Mouse (Mus musculus) adrenal gland, adult 2 months (tissue): ENCODE measurements around the gene Sac3d1. TPM values are rescaled to one million over a fixed set of nuclear protein-coding genes. Genes with fewer than 3 reads are reported as not detected.

Experiments
- DNase-seq: peaks from one replicate; pipeline ENCODE4 v3.0.0; 2021
- polyA plus RNA-seq: library from polyadenylated mRNA; depleted of rRNA; stranded (reverse); fragments of >200 nt; gene quantifications from 2 replicates; pipeline ENCODE4 v1.2.3, GENCODE M21; 2012
- total RNA-seq, 2 experiments: library from RNA; stranded (reverse); gene quantifications; 2 replicates each; pipeline ENCODE4 v1.2.3; 2021

Gene Sac3d1
- total and polyA plus RNA-seq, 3 experiments, result 15.7 to 97.2 (median 16.5) TPM

DNA sequence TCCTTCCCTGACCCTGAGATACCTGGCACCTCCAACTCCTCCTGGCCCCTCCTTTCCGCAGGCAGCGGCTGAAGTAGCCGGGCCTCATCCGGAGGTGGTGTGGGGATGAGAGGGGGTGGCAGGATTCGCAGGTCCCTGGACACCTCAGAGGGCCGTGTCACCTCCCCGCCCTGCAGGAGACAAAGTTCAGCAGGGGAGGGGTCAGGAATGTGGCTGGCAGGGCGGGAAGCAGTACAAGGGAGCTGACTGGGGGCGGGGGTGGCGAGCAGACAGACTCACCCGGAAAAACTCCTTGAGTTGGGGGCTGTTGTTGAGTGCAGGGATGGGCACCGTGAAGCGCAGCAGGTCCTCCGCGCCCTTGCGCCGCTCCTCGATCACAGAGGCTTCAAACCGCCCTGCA lies 3.3 kb upstream of the Sac3d1 start:
- DNase-seq, result no peak

GRCm38 (mm10) chr19:6118677-6119185 lies 281 bp upstream of the Sac3d1 start:
- no peak for DNase-seq

- DNase-seq, result no peak
Observed at GRCm38 (mm10) chr19:6117346-6117985, 984 bp downstream of the Sac3d1 start.

DNA sequence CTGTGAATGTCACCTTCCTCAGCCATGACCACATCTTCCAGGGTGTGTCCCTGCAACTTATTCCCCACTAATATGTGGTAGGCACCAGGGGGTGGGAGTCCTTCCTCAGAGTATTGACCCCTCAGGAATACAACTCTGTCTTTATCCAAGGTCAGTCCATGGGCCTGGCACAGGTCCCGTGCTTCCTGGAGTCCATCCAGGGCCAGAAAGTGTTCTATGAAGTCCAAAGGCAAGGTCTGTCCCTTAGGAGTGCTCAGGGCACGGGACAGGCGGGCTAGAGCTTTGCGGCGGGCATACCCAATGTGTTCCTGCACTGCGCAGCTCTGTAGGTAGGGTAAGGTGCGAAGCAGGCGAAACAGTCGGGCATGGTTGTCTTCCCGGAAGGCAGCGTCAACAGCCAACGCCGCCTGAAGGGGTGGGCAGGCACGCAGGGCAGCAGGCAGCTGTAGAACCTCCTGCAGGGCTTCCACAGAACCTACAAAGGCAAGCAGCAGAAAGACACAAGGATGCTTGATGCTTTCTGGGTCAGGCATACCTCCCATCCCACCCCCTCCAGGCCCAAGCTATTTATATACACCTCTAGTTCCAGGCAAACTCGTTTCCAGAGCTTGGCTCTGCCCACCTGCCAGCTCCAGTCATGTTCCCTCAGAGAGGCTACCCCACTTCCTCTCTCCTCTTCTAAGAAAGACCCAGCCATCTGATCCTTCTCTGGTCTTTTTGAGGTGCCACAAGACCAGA lies 2.2 kb downstream of the Sac3d1 start:
- peak; percentile 45 for DNase-seq

- no peak for DNase-seq
Observed at GRCm38 (mm10) chr19:6113116-6113515, 5.3 kb downstream of the Sac3d1 start.

- no peak for DNase-seq
Observed at GRCm38 (mm10) chr19:6105586-6105985, 12.9 kb downstream of the Sac3d1 start, which contains the start of gene Naaladl1. TSS of gene Naaladl1 (plus strand) at chr19:6105782.

DNA sequence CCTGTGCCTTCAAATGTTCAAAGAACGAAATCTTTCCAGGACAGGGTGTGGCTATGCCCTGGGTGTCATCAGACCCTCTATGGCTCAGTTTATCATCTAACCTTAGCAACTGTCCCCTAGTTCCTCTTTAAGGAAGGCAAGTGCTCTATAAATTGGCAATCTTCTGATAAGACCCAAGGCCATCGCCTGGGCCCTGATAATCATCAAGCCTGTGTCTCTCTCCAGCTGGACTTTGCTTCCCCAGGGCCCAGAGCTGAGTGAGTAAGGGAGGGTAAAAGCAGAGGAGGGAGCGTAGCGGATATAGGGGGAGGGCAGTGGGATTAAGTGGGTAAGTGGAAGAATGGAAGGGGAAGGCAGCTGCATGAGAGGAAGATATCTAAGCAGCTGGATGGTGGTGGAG lies 14.0 kb downstream of the Sac3d1 start:
- no peak for DNase-seq

DNA sequence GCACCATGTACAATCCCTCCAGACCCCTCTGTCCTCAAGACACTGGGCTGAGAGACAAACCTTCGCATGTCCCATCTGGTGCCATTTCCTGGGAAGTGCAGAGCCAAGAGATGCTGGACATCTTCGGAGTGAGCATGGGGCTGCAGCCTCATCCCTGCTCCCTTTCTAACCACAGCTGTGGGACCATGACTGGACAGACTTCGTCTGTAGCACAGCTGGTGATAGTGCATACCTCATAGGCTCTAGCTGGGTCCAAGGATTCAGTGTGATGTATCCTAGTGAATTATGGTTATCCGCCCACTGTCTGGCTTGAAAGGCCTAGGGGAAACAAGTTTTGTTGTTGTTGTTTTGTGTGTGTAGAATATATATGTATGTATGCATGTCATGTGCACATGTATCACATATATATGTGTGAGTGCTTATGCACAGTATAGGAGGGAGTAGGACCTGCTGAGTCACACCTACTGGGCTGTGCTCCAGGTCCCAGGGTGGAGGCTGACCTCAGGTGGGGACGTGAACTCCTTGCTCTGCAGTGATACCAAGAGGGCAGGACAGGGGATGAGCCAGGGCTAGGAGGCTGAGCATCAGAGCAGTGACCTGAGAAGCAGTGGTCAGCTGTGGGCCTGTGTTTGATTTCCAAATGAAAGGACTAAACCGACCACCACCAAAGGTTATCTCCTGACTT lies 16.1 kb downstream of the Sac3d1 start:
- no peak for DNase-seq

- DNase-seq, result no peak
Observed at GRCm38 (mm10) chr19:6101186-6101585, 17.3 kb downstream of the Sac3d1 start.

GRCm38 (mm10) chr19:6097847-6098246 lies 20.6 kb downstream of the Sac3d1 start:
- DNase-seq, result peak; percentile 27

DNA sequence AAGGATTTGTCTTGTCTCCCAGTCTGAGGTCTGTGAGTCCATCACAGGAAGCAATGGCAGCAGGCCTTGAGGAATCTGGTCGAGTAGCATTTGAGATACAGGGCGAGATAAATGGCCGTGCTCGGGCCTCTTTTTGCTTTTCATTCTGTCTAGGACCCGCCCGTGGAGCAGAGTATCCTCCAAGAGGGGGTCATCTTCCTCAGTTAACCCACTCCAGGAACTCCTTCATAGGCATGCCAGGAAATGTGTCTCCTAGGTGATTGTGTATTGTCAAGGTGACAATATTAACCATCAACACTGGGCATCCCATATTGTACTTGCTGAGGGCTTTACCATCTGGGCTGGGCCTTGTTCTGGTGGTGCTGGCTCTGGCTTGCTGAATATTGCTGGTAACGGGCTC lies 24.3 kb downstream of the Sac3d1 start, which contains the start of gene AC131692.1:
AC131692.1 (plus strand) TSS at position 301 of the 400 bp plus-strand sequence.
- no peak for DNase-seq

GRCm38 (mm10) chr19:6088841-6089240 lies 29.6 kb downstream of the Sac3d1 start:
- DNase-seq, result no peak

GRCm38 (mm10) chr19:6085417-6085879 lies 33.0 kb downstream of the Sac3d1 start:
- DNase-seq, result peak; percentile 63

DNA sequence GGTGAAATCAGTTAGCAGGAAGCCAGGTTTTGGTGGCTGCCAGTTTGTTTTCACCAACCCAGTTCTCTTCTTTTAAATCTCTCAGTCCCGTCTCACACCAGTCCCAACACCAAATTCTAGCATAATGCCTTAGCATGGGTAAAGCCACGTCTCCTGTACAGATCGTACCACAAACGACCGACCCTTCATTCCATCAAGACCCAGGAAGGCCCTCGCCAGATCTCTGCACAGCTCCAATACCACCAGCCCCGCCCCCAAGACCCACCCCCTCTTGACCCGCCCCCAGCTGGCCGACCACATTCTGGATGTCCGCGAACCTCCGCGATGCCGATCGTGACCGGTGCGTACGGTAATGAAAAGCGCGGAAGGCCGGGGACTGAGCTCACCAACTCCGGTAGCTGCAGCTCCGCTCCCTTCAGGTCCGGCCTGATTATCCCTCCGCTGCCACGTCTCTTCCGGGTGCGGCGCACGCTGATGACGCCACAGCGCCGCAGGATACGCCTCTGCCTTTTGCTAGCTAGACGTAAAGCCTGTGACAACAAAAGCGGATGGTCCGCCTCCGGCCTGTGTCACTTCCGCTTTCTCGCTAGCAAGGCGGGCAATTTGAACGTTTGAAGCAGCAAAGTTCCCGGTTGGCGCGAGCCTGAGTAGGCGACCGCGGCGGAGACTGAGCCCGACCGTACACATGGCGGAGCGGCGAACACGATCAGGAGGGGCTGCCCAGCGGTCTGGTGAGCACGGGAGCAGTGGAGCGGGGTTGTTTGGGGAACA lies 33.8 kb downstream of the Sac3d1 start, which contains the start of the genes Zfpl1 and Cdca5:
Zfpl1 (minus strand) TSS at position 479 of the 771 bp plus-strand sequence.
Cdca5 (plus strand) TSS at position 506 of the 771 bp plus-strand sequence.
- DNase-seq, result peak; percentile 96

GRCm38 (mm10) chr19:6082156-6082555 lies 36.3 kb downstream of the Sac3d1 start, which contains the start of gene Gm28374:
TSS of gene Gm28374 (minus strand) at chr19:6082256.
- no peak for DNase-seq

DNA sequence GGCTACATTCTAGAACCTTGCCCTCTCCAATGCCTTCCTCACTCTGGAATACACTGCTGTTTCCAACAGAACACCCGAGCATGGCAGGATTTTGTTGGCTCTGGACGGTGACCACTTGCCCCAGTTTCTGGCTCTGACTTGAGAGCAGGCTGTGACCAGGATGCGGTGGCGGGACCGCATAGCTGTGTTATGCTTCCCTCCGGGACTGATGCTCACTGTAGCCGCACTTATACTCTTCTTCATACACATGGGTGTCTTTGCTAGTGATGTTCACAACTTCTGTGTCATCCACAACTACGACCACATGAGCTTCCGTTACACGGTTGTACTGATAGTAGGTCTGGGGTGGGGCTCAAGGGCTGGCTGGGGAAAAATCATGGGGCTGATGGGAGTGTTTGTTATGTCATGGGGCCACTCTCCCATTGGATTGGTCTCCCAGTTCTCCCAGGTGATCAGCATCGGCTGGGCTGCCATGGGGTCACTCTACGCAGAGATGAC lies 38.4 kb downstream of the Sac3d1 start, which contains the start of gene Tmem262:
Tmem262 (plus strand) TSS at position 51 of the 498 bp plus-strand sequence.
- no peak for DNase-seq

GRCm38 (mm10) chr19:6076564-6077393 lies 41.7 kb downstream of the Sac3d1 start, which contains the start of gene Vps51:
TSS of gene Vps51 (minus strand) at chr19:6077231.
- DNase-seq, result peak; percentile 91

DNA sequence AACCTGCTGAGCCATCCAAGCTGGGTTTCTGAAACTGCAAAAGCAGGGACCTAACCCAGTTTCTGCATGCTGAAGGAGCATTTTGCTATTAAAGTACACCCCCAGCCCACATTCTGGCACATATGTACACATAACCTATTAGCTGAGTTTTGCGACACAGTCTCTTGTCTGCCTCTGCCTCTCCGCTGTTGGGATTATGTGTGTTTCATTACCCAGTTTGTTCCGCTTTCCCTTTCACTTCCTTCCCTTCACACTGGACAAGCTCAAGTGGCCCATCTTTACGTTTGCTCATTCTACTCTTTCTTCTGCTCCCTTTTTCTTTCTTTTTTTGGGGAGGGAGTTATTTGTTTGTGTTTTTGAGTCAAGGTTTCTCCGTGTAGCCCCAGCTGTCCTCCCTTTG lies 44.6 kb downstream of the Sac3d1 start:
- no peak for DNase-seq

DNA sequence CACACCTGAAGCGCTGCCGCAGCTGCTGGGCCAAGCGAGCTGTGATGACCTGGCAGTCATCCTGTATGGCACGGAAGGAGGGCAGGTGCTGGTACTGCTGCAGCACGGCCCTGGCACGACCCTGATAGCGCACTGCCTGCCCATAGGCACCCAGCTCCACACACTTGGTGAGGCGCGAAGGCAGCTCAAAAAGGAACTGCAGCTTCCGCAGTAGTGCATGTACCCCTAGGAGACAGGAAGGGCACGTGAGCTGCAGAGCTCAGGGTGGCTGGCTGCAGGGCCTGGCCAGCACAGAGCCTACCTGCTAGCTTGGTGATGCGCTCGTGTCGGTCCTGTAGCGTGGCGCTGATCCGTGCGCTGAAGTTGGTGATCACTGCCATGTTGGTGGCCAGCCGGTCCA lies 47.2 kb downstream of the Sac3d1 start:
- no peak for DNase-seq
